Mouse (Mus musculus): ENCODE measurements around the gene Clrn2.
A peak's percentile ranks its signal among the peaks of the same experiment; 100 is the strongest.
"Not testable (repeated sequence)": the region's sequence is repeated elsewhere in the genome, so short reads cannot be mapped to it uniquely, and the experiment has no call there.

The Clrn2 gene

DNA sequence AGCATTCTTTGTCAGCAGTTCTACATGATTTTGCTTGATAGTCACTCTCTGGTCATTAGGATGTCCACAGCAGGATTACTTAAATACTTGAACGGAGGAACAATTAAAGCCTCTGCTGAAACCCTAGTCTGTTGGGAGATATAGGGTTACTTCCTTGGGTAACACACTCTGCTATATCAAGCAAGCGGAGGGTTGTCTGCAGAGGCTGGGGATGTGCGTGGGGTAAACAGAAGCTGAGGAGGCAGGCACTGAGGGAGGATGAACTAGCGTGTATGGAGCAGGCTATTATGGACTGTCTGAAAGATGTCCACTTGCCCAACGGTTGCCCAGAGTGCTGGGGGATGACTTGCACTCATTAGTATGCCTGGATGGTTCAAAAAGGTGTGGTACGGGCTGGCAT lies at the start of gene Clrn2:
Clrn2 (plus strand) TSS at position 301 of the 400 bp plus-strand sequence.
- no peak for DNase-seq (ENCODE audit: low read depth)

DNA sequence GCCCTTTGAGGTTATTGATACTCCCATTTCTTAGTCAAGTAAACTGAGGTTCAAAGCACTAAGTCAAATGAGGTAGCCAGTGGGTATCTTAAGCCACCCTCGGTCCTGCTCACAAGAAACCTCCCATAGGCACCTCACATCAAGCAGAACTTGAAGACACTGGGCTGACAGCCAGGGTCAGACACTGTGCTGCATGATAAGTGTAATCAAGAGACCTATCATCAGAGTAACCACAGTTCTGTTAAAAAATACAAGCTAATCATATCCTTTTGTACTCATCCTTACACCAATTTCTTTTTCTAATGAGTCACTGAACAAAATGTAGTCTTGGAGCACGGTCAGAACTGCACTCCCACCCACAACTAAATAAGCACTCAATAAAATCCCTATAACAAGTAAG lies 47.4 kb upstream of the Clrn2 start:
- DNase-seq (ENCODE audit: low read depth): no peak

DNA sequence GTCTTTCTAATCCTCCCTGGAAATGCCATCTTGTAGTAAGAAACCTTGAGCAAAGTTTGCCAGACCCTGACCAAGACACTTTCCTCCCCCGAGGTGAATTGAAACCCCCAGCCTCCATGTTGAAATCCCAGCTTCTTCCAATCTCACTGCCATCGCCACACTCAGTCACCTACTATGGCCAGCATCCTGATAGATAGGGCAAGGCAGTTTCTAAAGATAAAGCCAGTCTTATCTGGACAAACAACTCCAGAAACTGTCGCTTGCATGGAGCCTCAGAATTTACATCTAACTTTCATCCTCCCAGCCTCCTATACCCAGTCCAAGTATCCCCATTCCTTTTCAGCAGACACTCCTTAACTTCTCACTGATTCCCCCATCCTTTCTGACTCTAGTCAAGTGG lies 37.1 kb upstream of the Clrn2 start:
- no peak for DNase-seq (ENCODE audit: low read depth)

DNA sequence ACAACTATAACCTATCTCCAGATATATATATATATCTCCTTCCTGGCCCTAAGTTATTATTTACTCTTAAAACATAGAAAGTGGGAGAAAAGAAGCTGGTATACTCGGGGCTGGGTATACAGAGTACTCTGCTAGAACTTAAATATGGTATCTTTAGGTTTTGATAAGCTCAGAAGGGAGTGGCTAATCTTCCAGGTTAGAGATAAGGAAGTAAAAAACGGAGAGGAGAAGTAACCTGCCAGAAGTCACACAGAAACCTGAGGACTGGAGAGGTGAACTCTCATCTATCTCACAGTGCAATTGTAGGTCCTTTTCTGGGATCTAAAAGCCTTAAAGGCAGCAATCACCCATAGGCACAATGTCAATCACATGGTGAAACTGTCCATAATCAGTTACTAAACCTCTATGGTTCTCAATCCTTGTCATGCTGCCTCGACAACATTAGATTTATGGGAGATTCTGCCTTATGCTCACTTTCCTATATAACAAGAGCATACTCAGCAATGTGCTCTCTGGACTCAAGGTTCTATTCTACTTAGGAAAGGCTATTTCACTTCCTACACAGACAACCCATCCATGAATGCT lies 35.6 kb upstream of the Clrn2 start:
- no peak for DNase-seq (ENCODE audit: low read depth)

DNA sequence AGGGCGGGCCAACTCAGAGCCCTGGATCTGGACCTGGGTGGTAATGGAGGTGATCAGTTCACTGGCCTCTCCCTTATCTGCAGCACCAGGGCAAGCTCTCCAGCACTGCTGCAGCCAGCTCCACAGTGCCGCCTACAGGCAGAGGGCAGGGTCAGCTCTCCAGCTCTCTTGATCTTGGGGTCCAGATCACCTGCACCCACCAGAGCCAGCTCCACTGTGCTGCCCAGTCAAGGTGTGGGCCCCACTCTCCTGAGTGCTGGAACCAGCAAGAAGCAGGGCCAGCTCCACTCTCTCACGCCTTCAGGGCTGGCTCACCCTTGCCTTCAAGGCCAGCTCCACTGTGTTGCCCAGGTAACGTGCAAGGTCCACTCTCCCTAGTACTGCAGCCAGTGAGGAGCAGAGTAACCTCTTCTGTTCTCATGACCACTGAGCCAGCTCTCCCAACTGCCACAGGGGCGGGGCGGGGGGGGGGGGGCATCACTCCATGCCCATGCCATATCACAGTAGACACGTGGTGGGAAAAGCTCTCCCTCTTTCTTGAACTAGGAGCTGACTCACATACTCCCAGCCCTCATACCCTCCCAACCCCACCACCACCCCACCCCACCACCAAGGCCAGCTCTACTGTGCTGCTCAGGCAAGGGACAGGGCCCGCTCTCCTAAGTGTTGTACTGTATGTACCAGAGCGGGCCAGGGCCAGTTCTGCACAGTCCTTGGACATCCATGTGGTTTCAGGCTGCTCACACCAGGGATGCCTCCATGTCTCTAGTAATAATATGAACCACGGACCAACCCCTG lies 33.5 kb upstream of the Clrn2 start:
- DNase-seq (ENCODE audit: low read depth): no peak

DNA sequence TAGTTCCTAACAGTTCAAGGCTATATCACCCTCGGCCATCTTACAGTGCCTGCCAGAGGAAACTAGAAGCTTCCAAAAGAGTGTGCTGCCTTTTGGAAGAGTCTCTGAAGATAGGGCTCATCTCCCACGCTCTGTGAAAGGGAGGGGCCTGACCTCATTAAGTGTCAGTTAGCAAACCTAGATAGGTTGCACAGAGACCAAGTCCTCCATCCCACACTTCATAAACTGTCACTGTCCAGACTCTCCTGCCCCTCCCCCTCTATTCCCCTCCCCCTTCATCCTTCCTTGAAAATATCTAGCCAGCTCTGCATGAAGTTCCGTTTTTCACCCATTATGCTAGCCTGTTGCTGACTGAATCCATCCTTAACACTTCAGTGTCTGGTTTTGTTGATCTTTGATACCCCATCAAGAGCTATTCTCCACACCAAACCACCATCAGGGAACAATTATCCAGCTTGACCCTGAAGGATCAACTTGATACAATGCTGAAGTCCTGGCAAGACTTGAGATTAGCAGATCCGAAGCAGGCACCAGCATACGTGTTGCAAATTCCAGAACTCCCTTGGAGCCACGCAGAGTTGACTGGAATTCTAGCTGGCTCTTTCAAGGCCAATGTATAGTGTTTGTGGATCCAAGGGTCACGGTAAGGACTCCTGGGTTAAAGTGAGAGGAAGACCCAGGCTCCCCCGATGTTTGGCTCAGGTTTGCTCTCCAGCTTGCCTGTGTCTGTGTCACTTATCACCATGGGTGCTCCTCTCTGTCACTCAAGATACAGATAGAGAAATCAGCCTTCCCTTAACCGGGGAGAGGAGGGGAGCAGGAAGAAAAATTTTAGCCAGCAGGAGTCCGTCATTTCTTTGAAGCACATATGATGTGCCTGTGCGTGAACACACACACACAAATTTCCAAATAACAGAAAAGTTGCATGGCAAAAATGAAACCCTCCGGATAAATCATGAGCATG lies 31.4 kb upstream of the Clrn2 start:
- DNase-seq (ENCODE audit: low read depth): no peak

DNA sequence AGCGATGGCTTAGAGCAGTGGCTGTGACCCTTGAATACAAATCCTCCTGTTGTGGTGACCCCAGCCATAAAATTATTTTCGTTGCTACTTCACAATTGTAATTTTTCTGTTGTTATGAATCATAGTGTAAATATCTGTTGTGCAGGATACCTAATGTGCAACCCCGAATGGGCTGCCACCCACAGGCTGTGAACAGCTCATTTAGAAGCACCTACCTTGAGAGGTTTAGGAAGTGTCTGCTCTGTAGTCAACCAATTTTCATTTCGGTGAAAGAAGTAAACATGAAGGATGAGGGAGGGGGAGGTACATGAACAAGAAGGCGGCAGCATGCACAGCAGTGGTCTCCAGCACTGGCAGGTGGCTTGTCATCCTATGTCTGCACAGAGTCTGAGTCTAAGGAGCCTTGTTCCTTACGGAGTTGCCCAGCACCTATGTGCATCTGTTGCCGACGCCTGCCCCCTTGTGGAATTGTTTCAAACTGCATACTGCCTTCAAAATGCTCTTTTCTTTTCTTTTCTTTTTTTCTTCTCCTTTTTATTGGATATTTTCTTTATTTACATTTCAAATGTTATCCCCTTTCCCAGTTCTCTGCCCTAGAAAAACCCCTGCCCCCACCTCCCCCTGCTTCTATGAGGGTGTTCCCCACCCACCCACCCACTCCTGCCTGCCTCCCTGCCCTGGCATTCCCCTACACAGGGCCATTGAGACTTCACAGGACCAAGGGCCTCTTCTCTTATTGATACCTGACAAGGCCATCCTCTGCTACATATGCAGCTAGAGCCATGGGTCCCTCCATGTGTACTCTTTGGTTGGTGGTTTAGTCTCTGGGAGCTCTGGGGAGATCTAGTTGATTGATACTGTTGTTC lies 29.3 kb upstream of the Clrn2 start:
- peak; percentile 80 for DNase-seq (ENCODE audit: low read depth)

DNA sequence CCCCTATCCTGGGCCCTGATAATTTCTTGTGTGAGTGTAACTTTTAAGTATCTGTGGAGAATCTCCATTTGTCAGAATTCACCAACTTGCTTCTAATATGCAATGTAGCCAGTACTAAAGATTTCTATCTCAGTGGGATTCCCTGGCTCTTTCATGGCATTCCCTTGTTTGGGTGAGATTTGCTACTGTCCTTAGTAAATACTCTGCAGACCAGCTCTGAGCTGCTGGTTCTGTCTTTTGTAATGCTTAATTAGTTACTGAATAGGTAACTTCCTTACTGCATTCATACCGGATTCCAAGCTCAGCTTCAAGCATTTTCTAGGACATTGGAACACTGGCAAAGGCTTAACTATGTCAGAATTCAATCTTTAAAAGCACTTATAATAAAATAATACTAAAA lies 27.8 kb upstream of the Clrn2 start:
- not testable (repeated sequence) for DNase-seq (ENCODE audit: low read depth)

DNA sequence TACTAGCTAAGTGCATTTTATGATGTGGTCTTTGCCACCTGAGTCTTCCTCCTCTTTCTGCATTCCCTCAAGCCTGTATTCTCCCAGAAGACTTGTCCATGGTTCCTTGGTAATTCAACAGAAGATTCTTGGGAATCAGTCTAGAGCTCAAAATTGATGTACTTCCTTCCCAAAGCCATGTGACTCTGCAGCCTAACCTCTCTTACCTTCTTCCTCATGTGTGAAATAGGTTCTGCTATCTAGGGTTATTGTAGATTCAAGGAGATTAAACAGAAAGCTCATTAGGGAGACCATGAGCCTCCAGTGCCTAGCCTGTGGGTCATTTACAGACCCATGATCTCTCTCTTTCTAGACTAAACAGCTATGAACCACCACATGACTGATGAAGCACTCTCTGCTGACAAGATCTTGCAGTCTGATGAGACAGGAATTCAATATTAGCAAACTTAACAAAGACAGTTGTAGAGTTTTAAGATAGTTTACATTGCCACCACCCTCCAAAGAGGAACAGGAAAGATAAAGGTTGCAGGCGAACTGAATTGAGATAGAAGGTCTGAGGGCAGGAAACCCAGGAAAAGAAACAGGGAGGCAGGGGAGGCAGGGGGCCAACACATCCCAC lies 27.0 kb upstream of the Clrn2 start:
- DNase-seq (ENCODE audit: low read depth): no peak

DNA sequence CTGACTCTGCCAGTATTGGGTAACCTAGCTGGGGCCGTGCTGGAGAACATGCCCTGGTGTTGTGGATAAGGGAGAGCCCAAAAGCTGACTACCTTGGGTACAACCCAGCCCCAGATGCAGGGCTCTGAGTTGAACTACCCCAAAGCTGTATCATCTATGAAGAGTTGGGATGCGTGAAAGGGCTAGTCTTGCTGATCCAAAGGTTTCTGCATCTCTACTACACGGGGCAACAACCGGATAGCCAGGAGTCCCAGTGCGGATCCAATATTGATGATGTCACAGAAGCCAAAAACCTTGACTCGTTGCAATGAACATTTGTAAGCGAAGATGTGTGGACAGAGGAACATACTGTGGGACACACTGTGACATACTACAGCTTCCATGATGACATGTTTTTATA lies 25.7 kb upstream of the Clrn2 start:
- DNase-seq (ENCODE audit: low read depth): no peak

DNA sequence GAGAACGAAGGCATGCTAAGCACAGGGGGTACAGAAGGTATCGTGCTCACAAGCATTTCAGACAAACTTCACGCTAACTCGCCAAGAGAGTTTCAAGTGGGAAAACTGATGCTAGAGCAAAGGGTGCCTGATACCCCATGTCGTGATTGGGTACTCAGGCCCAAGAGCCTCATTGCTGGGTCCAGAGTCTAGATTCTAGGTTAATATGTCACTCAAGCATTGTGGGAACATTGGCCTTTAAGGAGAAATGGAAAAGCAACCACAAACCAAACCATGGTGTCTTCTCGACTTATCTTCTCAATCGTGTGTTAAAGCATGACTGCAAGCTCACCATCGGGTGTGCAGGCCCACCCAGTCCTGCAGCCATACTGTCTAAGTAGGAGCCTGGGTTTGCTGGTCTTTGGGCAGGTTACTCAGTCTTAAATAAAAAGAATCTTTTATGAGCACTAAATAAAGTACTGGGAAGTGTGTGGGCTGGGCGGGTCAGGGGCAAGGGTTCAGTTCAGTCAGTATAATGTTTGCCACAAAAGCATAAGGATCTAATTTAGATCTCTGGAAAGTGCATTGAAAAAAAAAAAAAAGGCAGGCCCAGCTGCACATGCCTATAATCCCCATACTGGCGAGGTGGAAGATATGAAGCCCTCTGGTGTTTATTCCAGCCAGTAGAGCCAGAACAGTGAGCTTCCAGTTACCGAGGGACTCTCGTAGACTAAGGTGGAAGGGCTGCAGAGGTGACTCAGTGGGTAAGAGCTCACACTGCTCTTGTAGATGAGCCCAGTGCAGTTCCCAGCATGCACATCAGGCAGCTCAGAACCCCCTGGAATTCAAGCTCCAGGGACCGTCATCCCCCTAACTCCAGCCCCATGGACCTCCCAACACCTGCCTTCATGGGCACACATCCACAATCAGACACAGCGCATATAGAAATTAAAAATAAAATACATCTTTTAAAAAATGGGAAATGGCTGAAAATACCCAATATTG lies 17.3 kb upstream of the Clrn2 start:
- peak; percentile 67 for DNase-seq (ENCODE audit: low read depth)

DNA sequence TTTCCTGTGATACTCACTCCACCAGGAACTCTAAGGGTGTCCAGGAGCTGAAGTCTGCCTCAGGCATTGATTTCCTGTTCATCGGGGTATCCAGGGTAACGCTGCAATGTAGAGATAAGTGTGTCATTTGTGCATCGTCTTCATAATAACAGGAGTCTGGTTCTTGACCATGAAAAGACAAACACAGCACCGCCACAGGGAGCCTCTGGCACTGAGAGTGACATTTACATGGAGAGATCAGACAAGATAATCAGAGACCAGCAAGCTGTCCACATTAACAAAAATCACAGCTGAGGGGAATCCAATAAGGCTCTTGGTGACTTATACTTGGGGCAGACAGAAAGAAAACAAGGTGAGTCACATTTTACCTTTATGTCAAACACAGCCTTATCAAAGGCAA lies 15.7 kb upstream of the Clrn2 start:
- no peak for DNase-seq (ENCODE audit: low read depth)

DNA sequence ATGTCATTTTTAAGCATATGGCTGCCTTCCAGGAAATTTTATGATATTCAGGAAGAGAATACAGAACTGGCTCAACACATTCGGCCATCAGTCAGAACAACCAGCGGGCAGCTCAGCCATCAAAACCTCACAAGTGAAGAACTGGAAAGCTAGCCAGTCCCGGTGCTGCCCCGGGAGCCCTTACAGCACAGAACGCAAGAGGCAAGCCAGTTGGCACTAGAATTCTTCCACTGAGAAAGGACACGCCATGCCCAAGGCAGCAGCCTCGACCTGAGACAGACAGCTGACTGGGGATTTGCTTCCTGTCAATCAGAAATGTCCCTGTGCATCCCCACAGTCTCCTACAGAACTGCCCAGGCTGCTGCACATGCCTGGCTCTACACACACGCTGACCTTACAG lies 15.2 kb upstream of the Clrn2 start:
- no peak for DNase-seq (ENCODE audit: low read depth)

DNA sequence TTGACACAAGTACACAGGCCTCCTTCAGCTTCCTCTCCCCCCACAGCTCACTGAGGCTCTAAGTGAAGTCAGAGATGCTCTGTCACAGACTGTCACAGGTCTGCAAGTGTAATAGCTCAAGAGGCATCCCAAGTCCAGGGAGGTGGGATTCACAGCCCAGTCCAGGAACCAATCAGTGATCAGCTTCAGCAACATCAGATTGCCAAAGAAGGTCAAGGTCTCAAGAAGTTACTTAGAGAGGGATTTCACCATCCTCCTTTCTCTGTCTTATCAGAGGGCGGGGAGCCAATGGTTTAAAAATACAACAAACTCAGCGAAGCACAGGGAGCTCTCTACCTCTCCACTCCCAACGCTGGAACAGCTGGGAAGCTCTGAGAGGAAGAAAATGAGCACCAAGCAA lies 12.4 kb upstream of the Clrn2 start:
- no peak for DNase-seq (ENCODE audit: low read depth)

DNA sequence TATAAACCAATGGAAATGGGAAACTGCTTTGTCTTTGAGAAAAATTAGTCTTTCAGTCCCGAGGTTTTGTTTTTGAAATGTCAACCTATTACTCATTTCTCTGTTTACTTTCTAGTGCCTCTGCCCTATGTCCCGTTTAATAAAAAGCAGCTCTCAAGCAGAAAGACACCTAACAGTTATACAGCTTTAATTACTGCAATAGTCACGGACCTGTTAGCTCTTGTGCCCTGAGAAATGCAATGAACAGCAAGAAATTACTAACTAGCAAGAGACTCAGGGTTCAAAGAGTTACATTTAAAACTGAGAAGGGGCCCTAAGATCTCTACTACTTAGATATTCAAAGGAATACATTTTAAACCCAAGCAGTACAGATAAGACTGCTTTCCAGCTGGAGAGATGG lies 11.8 kb upstream of the Clrn2 start:
- no peak for DNase-seq (ENCODE audit: low read depth)

DNA sequence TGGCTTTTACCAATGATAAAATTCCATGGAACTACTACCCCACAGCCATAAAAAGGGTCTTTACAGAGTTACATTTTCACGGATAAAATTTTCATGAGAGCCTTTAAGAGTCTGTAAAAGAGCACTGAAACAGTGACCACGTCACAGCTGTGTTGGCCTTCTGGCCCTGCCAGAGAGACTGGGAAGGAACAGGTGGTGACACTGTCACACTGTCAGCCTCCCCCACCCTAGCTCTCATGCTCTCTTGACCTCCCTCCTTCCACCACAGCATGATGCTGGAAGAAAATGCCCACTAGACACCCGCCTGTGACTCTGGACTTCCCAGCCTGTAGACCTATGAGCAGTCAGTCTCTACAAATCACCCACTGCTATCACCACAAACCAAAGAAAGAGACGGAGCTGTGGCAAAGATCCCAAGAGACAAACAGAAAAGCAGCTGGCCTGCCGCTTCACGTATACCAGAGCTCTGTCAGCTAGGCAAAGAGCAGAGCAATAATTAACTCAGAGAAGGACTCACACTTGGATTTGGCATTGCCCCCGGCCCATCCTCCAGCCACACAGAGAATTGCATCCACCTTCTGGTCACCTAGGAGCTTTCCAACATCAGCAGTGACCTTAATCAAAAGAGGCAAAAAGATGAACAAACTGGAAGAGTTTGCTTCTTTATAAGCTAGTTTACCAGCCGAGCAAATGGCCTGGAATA lies 9.3 kb upstream of the Clrn2 start:
- no peak for DNase-seq (ENCODE audit: low read depth)

DNA sequence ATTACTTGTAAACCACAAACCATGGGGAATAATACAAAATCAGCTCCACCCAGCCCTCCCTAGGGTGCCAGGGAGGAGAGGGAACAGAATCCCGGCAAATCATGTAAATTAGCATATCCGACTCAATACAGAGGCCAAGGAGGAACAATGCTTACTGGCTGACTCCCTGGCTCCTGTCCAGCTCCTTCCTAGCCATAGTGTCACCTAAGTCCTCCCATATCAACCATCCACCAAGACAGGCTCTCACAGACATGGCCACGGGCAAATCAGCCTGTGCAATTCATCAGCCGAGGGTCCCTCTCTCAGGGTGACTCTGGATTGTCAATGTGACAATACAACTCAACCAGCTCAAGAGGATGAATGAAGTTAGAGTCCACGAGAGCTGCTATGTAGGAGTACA lies 4.9 kb upstream of the Clrn2 start:
- DNase-seq (ENCODE audit: low read depth): no peak

DNA sequence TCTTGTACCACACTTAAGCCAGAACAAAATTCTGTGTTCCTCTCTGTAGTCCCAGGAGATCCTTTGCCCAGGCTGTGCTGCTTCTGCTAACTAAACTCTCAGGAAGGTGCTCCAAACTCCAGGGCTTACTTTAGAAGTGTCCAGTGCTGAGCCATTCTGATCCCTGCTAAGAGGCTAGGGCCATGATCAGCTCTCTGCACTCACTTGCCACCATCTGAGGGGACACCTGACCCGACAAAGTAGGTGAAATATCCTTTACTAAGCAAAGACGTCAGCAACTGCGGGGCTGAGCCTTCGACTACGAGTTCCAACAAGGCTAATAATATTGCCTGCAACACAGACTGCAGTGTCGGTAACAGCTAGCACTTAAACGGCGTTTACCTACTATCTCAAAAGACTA lies 4.3 kb upstream of the Clrn2 start:
- peak; percentile 16 for DNase-seq (ENCODE audit: low read depth)

All from NIH3T3 (cell line).